Mouse (Mus musculus): ENCODE measurements around the gene Tmem208. TPM values are rescaled to one million over a fixed set of nuclear protein-coding genes. Genes with fewer than 3 reads are reported as not detected.

Gene Tmem208
- total and polyA plus RNA-seq, 3 experiments, result 94.5 to 149 TPM; not detected in 1

- Histone ChIP-seq H3K27me3 (ENCODE audit: control insufficient read depth in 1 of 2, insufficient read depth in 2 of 2, low read length in 2 of 2) (no peaks in the 10 kb centered on the region), H3K79me2 (ENCODE audit: control insufficient read depth, insufficient read depth, low read length, poor library complexity) (no peaks in the 10 kb centered on the region), H3K4me1 (ENCODE audit: control insufficient read depth in 1 of 2, insufficient read depth in 2 of 2, low read length in 2 of 2) (peaks cover 22 to 33% of the 10 kb centered on the region in 2 experiments), H3K27ac (ENCODE audit: control insufficient read depth, low read depth, low read length) (no peak overlapping the region), H3K9me3 (replicated peaks; ENCODE audit: insufficient read depth, low read length) (no peaks in the 10 kb centered on the region), H3K4me3 (ENCODE audit: control insufficient read depth in 1 of 2, insufficient read depth in 1 of 2, low read depth in 2 of 2, low read length in 2 of 2) (no peak overlapping the region), H3K36me3 (ENCODE audit: control insufficient read depth in 1 of 2, insufficient read depth in 2 of 2, low read length in 2 of 2) (peaks cover 0 to 29% of the 10 kb centered on the region in 2 experiments; a peak in 2 of 4 replicates), H3K9ac (ENCODE audit: control insufficient read depth, low read depth, low read length, poor library complexity, severe bottlenecking) (no peak overlapping the region)
- TF ChIP-seq ZKSCAN1 (IDR thresholded peaks at IDR 0.05; ENCODE audit: low read depth, low read length) (no peak), CHD2 (IDR thresholded peaks at IDR 0.05; ENCODE audit: low read length) (no peak)
- DNase-seq (ENCODE audit: low read depth, low spot score), result no peak
These were observed 16.9 kb upstream of the Tmem208 start for GRCm38 (mm10) chr8:105309142-105309847.

GRCm38 (mm10) chr8:105310118-105310517 lies 16.0 kb upstream of the Tmem208 start:
- no peak overlapping the region for H3K27ac ChIP-seq (ENCODE audit: control insufficient read depth, low read depth, low read length)
- H3K36me3 ChIP-seq (ENCODE audit: control insufficient read depth in 1 of 2, insufficient read depth in 2 of 2, low read length in 2 of 2), result peaks cover 0 to 24% of the 10 kb centered on the region in 2 experiments; a peak in 2 of 4 replicates
- H3K4me1 ChIP-seq (ENCODE audit: control insufficient read depth in 1 of 2, insufficient read depth in 2 of 2, low read length in 2 of 2), result peaks cover 22 to 28% of the 10 kb centered on the region in 2 experiments

GRCm38 (mm10) chr8:105311718-105312117 lies 14.4 kb upstream of the Tmem208 start:
- H3K4me1 ChIP-seq (ENCODE audit: control insufficient read depth in 1 of 2, insufficient read depth in 2 of 2, low read length in 2 of 2), result peaks cover 22 to 28% of the 10 kb centered on the region in 2 experiments
- TF ChIP-seq SMC3 (IDR thresholded peaks at IDR 0.05; ENCODE audit: low read depth, low read length), result peak; percentile 6
- TF ChIP-seq GATA1 (IDR thresholded peaks at IDR 0.05; ENCODE audit: low read depth, low read length), result peak; percentile 5; the same call in 1 of the 2 replicates
- no peak for TF ChIP-seq USF1 (IDR thresholded peaks at IDR 0.05; ENCODE audit: low read depth, low read length)
- TF ChIP-seq SIN3A (IDR thresholded peaks at IDR 0.05; ENCODE audit: low read length), result peak; percentile 45; the same call in 1 of the 2 replicates
- no peak for TF ChIP-seq MAX (IDR thresholded peaks at IDR 0.05; ENCODE audit: low read length)
- peak; percentile 61; the same call in 1 of the 2 replicates for TF ChIP-seq TCF12 (IDR thresholded peaks at IDR 0.05; ENCODE audit: low read depth, low read length)
- peak; percentile 72 for TF ChIP-seq TAL1 (IDR thresholded peaks at IDR 0.05; ENCODE audit: low read length)
- TF ChIP-seq ETS1 (IDR thresholded peaks at IDR 0.05; ENCODE audit: low read depth, low read length), result peak; percentile 38; the same call in 1 of the 2 replicates
- peak; percentile 14 to 49; a peak in 2 of 4 replicates for TF ChIP-seq EP300 (IDR thresholded peaks at IDR 0.05; ENCODE audit: low read depth in 1 of 2, low read length in 2 of 2)
- TF ChIP-seq MXI1 (IDR thresholded peaks at IDR 0.05; ENCODE audit: low read depth, low read length), result peak; percentile 38; the same call in 1 of the 2 replicates
- TF ChIP-seq POLR2A (IDR thresholded peaks at IDR 0.05; ENCODE audit: control insufficient read depth in 1 of 2, insufficient read depth in 1 of 2, low read depth in 1 of 2, low read length in 2 of 2, poor library complexity in 1 of 2), result no peak
- TF ChIP-seq CTCF (IDR thresholded peaks at IDR 0.05 in 2 of 3, conservative IDR thresholded peaks at IDR 0.05 in 1 of 3; ENCODE audit: control insufficient read depth in 1 of 3, insufficient read depth in 1 of 3, low read depth in 2 of 3, low read length in 3 of 3, poor library complexity in 1 of 3, severe bottlenecking in 1 of 3), result peak in 2 of 3 experiments; percentile 17 to 39; a peak in 2 of 6 replicates
- no peaks in the 10 kb centered on the region for H3K9me3 ChIP-seq (replicated peaks; ENCODE audit: insufficient read depth, low read length)
- peak overlapping the region; percentile 4; the same call in 1 of the 2 replicates for H3K27ac ChIP-seq (ENCODE audit: control insufficient read depth, low read depth, low read length)
- no peak overlapping the region for H3K9ac ChIP-seq (ENCODE audit: control insufficient read depth, low read depth, low read length, poor library complexity, severe bottlenecking)
- H3K4me3 ChIP-seq (ENCODE audit: control insufficient read depth in 1 of 2, insufficient read depth in 1 of 2, low read depth in 2 of 2, low read length in 2 of 2), result no peak overlapping the region
- peaks cover 0 to 24% of the 10 kb centered on the region in 2 experiments; a peak in 2 of 4 replicates for H3K36me3 ChIP-seq (ENCODE audit: control insufficient read depth in 1 of 2, insufficient read depth in 2 of 2, low read length in 2 of 2)
- DNase-seq (ENCODE audit: low read depth, low spot score), result peak; percentile 71
- no peaks in the 10 kb centered on the region for H3K79me2 ChIP-seq (ENCODE audit: control insufficient read depth, insufficient read depth, low read length, poor library complexity)
- no peaks in the 10 kb centered on the region for H3K27me3 ChIP-seq (ENCODE audit: control insufficient read depth in 1 of 2, insufficient read depth in 2 of 2, low read length in 2 of 2)

More at GRCm38 (mm10) chr8:105310118-105310517, 16.0 kb upstream of the Tmem208 start:
- Histone ChIP-seq H3K79me2 (ENCODE audit: control insufficient read depth, insufficient read depth, low read length, poor library complexity) (no peaks in the 10 kb centered on the region), H3K4me3 (ENCODE audit: control insufficient read depth in 1 of 2, insufficient read depth in 1 of 2, low read depth in 2 of 2, low read length in 2 of 2) (no peak overlapping the region), H3K9me3 (replicated peaks; ENCODE audit: insufficient read depth, low read length) (no peaks in the 10 kb centered on the region), H3K9ac (ENCODE audit: control insufficient read depth, low read depth, low read length, poor library complexity, severe bottlenecking) (no peak overlapping the region), H3K27me3 (ENCODE audit: control insufficient read depth in 1 of 2, insufficient read depth in 2 of 2, low read length in 2 of 2) (no peaks in the 10 kb centered on the region)
- DNase-seq (ENCODE audit: low read depth, low spot score), result no peak
- no peak for TF ChIP-seq TAL1 (IDR thresholded peaks at IDR 0.05; ENCODE audit: low read length)
- no peak for TF ChIP-seq USF2 (IDR thresholded peaks at IDR 0.05; ENCODE audit: borderline replicate concordance in 1 of 2, insufficient read depth in 1 of 2, low read depth in 1 of 2, low read length in 2 of 2)
- no peak for TF ChIP-seq NRF1 (IDR thresholded peaks at IDR 0.05; ENCODE audit: insufficient read depth, low read depth, low read length, poor library complexity, severe bottlenecking)
- no peak for TF ChIP-seq UBTF (IDR thresholded peaks at IDR 0.05; ENCODE audit: borderline replicate concordance, insufficient read depth, low read depth, low read length)
- no peak for TF ChIP-seq BHLHE40 (IDR thresholded peaks at IDR 0.05; ENCODE audit: borderline replicate concordance, low read depth, low read length)
- no peak for TF ChIP-seq MEF2A (IDR thresholded peaks at IDR 0.05; ENCODE audit: extremely low read depth, insufficient replicate concordance, low read depth, low read length, poor library complexity, severe bottlenecking)
- no peak for TF ChIP-seq MAX (IDR thresholded peaks at IDR 0.05; ENCODE audit: low read length)
- TF ChIP-seq CTCF (IDR thresholded peaks at IDR 0.05 in 2 of 3, conservative IDR thresholded peaks at IDR 0.05 in 1 of 3; ENCODE audit: control insufficient read depth in 1 of 3, insufficient read depth in 1 of 3, low read depth in 2 of 3, low read length in 3 of 3, poor library complexity in 1 of 3, severe bottlenecking in 1 of 3), result no peak
- no peak for TF ChIP-seq E2F4 (IDR thresholded peaks at IDR 0.05; ENCODE audit: borderline replicate concordance, low read depth, low read length)
- no peak for TF ChIP-seq JUND (IDR thresholded peaks at IDR 0.05; ENCODE audit: low read depth, low read length)
- no peak for TF ChIP-seq SIN3A (IDR thresholded peaks at IDR 0.05; ENCODE audit: low read length)
